Mouse (Mus musculus) embryonic fibroblast, embryonic 13.5 days (primary cell): ENCODE measurements at regions not wholly inside any gene's neighbourhood (a gene's known extent, or its start where the extent isn't known, plus 50 kb on each side); places are given as distances from the start of the nearest gene placed in this dataset.

Source experiments
- H3K27ac ChIP-seq: 2 replicates; pipeline ENCODE4 v1.5.1; 2012; ENCODE audit warnings: low read length, control low read depth, inconsistent platforms; ENCODE audit not compliant: insufficient read depth
- H3K4me1 ChIP-seq: 2 replicates; pipeline ENCODE4 v1.6.1; 2011; ENCODE audit warnings: low read length; ENCODE audit not compliant: control insufficient read depth, insufficient read depth
- H3K4me3 ChIP-seq: 2 replicates; pipeline ENCODE4 v1.5.1; 2011; ENCODE audit warnings: mild to moderate bottlenecking, control low read depth, low read length; ENCODE audit not compliant: insufficient read depth
- CTCF ChIP-seq: IDR thresholded peaks from 2 replicates; pipeline ENCODE4 v1.5.1; 2011; ENCODE audit warnings: mild to moderate bottlenecking, control low read depth, low read length, moderate library complexity, borderline replicate concordance; ENCODE audit not compliant: insufficient read depth
- POLR2A ChIP-seq: IDR thresholded peaks from 2 replicates; pipeline ENCODE4 v1.6.1; 2011; ENCODE audit warnings: low read depth, mild to moderate bottlenecking, control low read depth, low read length, moderate library complexity

- H3K4me3 ChIP-seq: no peak overlapping the region
- H3K27ac ChIP-seq: no peak overlapping the region
- no peaks in the 10 kb centered on the region for H3K4me1 ChIP-seq
- no peak for TF ChIP-seq CTCF
- no peak for TF ChIP-seq POLR2A
These were observed 627.3 kb upstream of the Tmprss15 start for GRCm38 (mm10) chr16:79718230-79718629.

- Histone ChIP-seq H3K4me1 (no peaks in the 10 kb centered on the region), H3K27ac (no peak overlapping the region), H3K4me3 (no peak overlapping the region)
- TF ChIP-seq POLR2A (no peak), CTCF (no peak)
These were observed 601.5 kb upstream of the Tmprss15 start for GRCm38 (mm10) chr16:79692444-79692843.

- H3K4me1 ChIP-seq: no peaks in the 10 kb centered on the region
- no peak overlapping the region for H3K27ac ChIP-seq
- H3K4me3 ChIP-seq: no peak overlapping the region
- no peak for TF ChIP-seq CTCF
- no peak for TF ChIP-seq POLR2A
These were observed 560.4 kb upstream of the Tmprss15 start for GRCm38 (mm10) chr16:79651162-79651741.

- H3K4me1 ChIP-seq: no peaks in the 10 kb centered on the region
- no peak for TF ChIP-seq POLR2A
- no peak for TF ChIP-seq CTCF
- no peak overlapping the region for H3K4me3 ChIP-seq
- H3K27ac ChIP-seq: no peak overlapping the region; the same call in 1 of the 2 replicates
These were observed 550.0 kb upstream of the Tmprss15 start for GRCm38 (mm10) chr16:79640898-79641297.

- TF ChIP-seq CTCF (no peak), POLR2A (no peak)
- Histone ChIP-seq H3K4me1 (no peaks in the 10 kb centered on the region), H3K27ac (no peak overlapping the region), H3K4me3 (no peak overlapping the region)
These were observed 536.2 kb upstream of the Tmprss15 start for GRCm38 (mm10) chr16:79627139-79627538.

- Histone ChIP-seq H3K27ac (no peak overlapping the region), H3K4me3 (no peak overlapping the region)
These were observed 520.1 kb upstream of the Tmprss15 start for GRCm38 (mm10) chr16:79611002-79611401.

GRCm38 (mm10) chr16:79590891-79591290, 500.0 kb upstream of the Tmprss15 start:
- no peak overlapping the region for H3K4me3 ChIP-seq
- TF ChIP-seq CTCF (no peak), POLR2A (no peak)
- no peaks in the 10 kb centered on the region for H3K4me1 ChIP-seq
- peak overlapping the region; percentile 41; the same call in 1 of the 2 replicates for H3K27ac ChIP-seq

More at GRCm38 (mm10) chr16:79611002-79611401, 520.1 kb upstream of the Tmprss15 start:
- TF ChIP-seq POLR2A (no peak), CTCF (no peak)
- no peaks in the 10 kb centered on the region for H3K4me1 ChIP-seq

GRCm38 (mm10) chr16:79585745-79586144, 494.8 kb upstream of the Tmprss15 start:
- no peak for TF ChIP-seq POLR2A
- no peak for TF ChIP-seq CTCF
- H3K4me1 ChIP-seq: no peaks in the 10 kb centered on the region
- H3K4me3 ChIP-seq: no peak overlapping the region
- no peak overlapping the region for H3K27ac ChIP-seq

GRCm38 (mm10) chr16:79570867-79571266, 480.0 kb upstream of the Tmprss15 start:
- H3K4me3 ChIP-seq: no peak overlapping the region
- H3K4me1 ChIP-seq: no peaks in the 10 kb centered on the region
- TF ChIP-seq CTCF: no peak
- no peak for TF ChIP-seq POLR2A
- no peak overlapping the region for H3K27ac ChIP-seq

- TF ChIP-seq CTCF (no peak), POLR2A (no peak)
- Histone ChIP-seq H3K4me3 (no peak overlapping the region), H3K27ac (no peak overlapping the region), H3K4me1 (no peaks in the 10 kb centered on the region)
These were observed 443.5 kb upstream of the Tmprss15 start for GRCm38 (mm10) chr16:79534370-79534769.

- TF ChIP-seq POLR2A: no peak
- TF ChIP-seq CTCF: no peak
- Histone ChIP-seq H3K4me1 (no peaks in the 10 kb centered on the region), H3K27ac (no peak overlapping the region), H3K4me3 (no peak overlapping the region)
These were observed 401.6 kb upstream of the Tmprss15 start for GRCm38 (mm10) chr16:79492493-79492892.

- H3K4me1 ChIP-seq: no peaks in the 10 kb centered on the region
- H3K27ac ChIP-seq: no peak overlapping the region
- no peak overlapping the region for H3K4me3 ChIP-seq
- TF ChIP-seq POLR2A: no peak
- no peak for TF ChIP-seq CTCF
These were observed 360.0 kb upstream of the Tmprss15 start for GRCm38 (mm10) chr16:79450871-79451270.
